Mouse (Mus musculus) cerebellum, adult 9-10 months (tissue): Measurements from ENCODE around the gene Trak1.

ENCODE experiments used
- DNase-seq: peaks from one replicate; pipeline ENCODE4 v3.0.0; 2022

Trak1 gene

DNA sequence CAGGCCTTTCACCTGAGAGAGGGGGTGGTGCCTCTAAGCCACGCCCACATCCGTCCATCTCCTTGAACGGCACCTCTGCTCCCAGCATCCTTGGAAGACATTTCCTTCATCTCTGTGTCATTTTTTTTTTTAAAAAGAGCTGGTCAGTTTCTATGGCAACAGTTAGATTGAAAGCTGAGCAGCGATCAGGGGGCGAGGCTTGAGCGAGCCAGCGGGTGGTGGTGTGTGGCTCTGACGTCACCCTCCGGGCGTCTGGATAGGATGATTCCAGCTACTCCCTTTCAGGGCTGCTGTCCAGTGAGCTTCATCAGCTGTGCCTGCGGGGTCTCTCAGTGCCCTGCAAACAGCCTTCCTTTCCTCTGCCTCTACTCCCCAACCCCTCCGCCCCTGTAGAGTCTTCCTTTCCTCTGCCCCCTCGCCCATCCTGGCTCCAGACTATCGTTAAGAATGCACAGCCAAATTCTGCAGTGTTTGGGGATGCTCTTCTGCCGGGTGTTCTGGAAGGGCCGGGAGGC is 105.9 kb downstream of the Trak1 start:
- DNase-seq: peak; percentile 87

DNA sequence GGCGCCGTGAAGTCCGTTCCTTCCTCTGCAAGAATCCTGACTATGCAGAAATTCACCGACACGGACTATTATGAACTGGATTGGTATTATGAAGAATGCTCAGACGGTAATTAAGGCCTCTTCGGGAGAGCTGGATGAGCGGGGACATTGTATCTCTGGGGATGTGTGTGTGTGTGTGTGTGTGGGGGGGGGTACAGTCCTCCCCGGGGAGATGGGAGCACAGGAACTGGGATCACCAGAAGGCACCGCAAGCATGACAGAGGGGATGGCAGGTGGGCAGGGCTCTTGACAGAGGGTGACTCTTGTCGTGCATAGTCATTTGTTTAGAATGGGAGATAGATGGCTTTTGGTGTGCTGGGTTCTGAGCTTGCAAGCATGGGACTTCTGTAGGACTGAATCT is 106.4 kb downstream of the Trak1 start:
- no peak for DNase-seq

DNA sequence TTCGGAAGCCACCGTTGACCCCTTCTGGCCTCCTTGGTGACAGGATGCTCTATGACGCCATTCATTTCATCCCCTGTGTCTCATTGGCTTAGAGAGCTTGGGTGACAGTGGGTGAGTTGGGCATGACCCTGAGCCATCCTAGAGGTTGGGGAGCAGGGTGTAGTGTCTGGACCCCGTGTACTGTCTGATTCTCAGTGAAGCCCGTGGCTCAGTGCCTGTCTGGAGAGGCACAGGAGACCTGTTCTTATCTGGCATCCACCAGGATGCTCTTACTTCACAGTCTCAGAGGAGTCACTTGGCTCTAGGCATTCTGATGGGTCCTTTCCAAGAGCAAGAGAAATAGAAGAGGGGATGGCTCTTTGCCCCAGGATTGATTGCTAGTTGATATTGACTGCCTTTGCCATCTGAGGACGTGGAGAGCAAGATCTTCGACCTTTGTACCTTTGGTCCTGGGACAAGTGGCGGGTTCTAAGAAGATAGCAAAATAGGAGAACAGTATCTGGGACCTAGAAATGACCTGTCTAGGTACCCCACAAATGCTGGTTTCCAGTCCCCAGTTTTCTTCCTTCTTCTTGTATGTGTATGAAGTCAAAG is 107.9 kb downstream of the Trak1 start:
- DNase-seq: no peak

GRCm38 (mm10) chr9:121405792-121406191 is 108.5 kb downstream of the Trak1 start:
- no peak for DNase-seq

GRCm38 (mm10) chr9:121414237-121414636 is 116.9 kb downstream of the Trak1 start:
- no peak for DNase-seq

- peak; percentile 79 for DNase-seq
These were observed 118.4 kb downstream of the Trak1 start for GRCm38 (mm10) chr9:121415626-121416241.

DNA sequence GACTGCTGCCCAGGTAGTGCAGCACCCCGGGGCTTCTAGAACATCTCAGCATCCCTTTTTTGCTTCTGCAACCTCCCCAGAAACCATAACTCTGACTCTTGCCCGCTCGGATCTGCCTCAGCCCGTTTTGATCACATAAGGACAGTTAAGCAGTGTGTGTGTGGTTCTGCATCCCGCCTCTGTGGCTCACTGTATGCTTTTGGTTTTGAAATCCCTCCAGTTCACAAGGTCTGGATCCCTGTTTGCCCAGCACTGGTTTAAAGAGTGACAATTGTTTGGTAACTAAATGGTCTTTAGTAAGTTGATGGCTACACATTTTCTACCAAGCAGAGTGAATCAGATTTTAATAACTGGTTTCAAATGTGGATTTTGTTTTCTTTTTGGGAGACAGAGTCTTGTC is 119.2 kb downstream of the Trak1 start:
- no peak for DNase-seq

DNA sequence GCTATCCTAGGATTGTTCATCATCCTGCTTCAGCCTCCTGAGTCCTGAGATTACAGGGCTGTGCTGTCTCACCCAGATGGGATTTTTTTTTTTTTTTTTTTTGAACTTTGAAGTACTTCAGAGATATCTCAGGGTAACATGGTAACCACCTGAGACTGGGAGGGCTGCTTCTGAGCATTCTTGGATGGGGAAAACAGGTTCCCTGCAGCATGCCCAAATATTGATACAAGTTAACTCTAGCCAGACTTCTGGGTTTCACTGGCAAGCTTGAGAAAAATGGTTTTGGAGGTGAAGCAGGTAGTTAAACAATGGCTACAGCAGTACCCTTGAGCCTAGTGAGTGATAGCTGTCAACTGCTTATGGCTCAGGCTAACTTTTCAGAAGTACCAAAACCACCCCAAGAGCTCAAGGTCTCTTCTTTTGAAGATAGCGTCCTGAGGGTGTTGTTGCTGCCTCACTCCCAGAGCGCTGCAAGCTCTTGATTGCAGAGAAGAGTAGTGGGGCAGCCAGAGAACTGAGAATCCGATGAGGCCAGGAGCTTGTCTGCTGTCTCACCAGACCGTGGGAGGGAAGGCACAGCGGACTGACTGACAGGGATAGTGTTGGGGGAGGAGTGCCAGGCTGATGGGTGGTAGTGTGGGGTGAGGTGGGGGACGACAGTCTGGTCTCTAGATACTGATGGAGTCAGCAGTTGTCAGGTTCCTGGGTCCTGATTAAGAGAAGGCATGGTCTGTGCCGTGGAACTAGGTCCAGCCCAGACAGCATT is 119.8 kb downstream of the Trak1 start:
- DNase-seq: no peak

DNA sequence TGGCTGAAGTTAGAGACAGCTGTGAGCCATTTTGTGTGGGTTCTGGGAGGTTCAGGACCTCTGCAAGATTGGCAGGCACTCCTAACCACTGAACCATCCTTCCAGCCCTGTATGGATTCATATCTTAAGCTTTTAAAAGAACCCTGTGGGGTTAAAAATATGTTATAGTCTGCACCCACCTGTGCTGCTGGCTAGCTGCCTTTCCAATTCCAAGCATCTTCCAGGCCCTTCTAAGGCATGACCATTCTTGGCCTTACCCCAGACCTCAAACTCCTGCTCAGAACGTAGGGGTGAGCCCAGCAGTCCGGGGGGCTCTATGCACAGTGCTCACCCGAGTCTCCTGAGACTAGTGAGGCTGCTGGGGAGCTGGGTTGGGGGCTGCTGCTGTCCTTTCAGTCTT is 121.7 kb downstream of the Trak1 start:
- DNase-seq: no peak

- no peak for DNase-seq
These were observed 122.3 kb downstream of the Trak1 start for GRCm38 (mm10) chr9:121419573-121419972.

GRCm38 (mm10) chr9:121420817-121421216 is 123.5 kb downstream of the Trak1 start:
- no peak for DNase-seq

DNA sequence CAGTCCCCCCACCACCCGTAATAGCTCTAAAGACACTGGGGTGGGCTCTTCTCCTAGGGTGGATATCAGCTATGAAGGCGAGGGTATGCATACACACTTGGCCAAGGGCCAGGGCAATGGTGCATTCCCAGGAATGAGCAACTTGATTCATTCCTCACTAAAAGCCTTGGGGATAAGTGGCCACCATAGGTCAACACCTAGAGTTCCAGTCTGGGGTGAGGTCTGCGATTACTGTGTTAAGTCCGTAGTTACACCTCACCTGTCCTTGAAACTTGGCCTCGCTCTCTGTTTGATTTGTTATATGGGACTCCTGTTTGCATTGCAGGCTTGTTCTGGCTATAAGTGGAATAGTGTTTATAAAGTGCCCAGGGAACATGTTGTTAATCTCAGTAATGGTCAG is 125.1 kb downstream of the Trak1 start:
- DNase-seq: peak; percentile 54

DNA sequence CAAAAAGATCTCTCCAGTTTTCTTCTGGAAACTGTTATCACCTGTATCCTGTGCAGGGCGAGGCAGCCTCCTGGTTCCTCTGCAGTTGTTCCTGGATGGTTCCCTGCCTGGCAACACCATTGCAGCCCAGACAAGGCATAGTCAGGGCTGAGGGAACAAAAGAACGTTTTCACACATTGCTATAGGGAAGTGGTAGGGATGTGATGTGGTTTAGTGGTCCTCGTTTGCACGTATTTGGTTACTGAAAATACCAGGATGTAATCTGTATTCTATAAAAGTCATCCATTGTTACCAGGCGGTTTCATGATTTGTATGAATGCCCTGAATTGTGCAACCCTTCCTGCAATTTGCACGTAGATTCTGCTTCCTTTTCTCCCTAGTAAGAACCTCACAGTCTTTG is 126.3 kb downstream of the Trak1 start:
- DNase-seq: no peak

GRCm38 (mm10) chr9:121424281-121425164 is 127.2 kb downstream of the Trak1 start:
- DNase-seq: no peak

DNA sequence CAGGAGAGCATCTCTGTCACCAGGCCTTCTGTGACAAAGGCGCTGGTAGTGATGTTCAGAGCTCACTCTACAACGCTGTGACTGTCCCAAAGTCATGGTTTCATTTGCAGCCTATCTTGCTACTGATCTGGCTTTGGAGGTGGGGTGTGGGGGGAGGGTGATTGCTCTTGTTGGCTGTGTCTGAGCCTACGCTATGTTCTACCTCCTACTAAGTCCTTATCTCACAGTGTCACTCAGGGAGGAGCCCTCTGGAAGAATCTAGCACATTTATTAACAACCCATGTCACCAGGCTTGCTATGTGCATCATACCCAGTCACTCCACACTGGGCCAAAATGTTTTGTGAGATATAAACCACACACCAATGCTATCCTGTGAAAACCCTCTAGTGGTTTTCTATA is 129.1 kb downstream of the Trak1 start:
- DNase-seq: no peak

DNA sequence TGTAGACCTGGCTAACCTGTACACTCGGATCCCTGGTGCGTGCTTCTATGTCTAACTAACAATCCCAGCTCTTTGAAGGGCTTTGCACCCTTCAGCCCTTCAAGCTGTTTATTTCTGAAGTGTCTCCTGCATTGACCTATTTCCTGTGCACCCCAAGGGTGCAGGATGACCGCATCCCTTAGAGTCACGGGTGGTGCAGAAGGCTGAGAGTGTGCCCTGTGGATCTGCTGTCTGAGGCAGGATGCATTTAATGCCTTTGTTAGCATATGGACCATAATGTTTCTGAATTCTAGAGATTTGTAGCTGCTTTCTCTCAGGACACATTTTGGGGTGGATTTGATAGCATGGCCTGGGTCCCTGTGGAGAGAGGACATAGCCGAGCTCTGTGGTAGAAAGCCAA is 129.6 kb downstream of the Trak1 start:
- DNase-seq: no peak

GRCm38 (mm10) chr9:121429592-121429991 is 132.3 kb downstream of the Trak1 start:
- no peak for DNase-seq

GRCm38 (mm10) chr9:121430379-121430778 is 133.1 kb downstream of the Trak1 start:
- no peak for DNase-seq

GRCm38 (mm10) chr9:121433745-121434528 is 136.6 kb downstream of the Trak1 start:
- no peak for DNase-seq

GRCm38 (mm10) chr9:121435332-121435956 is 138.1 kb downstream of the Trak1 start:
- peak; percentile 72 for DNase-seq

DNA sequence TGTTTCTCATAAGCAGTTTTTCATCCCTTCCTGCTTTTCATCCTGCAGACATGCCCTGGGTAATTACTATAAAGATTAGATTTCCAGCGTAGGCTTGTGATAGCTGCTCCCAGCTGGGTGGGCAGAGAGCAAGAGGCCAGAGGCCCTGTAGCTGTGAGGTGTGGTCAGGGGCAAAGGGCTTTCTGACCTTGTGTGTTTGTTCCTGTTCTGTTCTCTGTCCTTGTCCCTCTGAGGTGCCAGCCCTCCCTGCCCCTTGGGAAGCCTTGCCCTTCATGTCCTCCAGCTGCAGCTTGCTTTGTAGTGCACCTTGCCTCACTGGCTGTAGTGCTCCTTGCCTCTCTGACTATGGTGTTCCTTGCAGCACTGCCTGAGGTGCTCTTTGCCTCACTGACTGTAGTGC is 139.2 kb downstream of the Trak1 start:
- no peak for DNase-seq

DNA sequence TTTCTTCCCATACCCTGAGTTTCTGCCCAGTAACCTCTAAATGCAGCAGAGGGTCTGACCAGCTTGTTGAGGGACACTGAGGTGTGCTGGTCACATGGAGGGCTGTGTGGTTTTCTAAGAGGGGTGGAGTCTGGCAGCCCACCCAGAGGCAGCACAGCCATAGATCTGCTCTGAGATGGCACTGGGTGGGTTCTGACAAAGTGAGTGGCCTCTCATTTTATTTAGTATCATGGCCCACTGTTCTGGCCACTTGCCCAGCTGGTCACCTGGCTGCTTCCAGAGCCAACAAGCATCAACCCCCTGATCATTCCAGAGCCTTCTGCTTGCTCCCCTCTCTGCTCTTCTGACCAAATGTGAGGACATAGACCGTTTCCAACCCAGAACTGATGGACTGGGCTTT is 144.8 kb downstream of the Trak1 start:
- DNase-seq: no peak
